Mouse (Mus musculus): ENCODE measurements around the gene Tspan15. TPM values are rescaled to one million over a fixed set of nuclear protein-coding genes. Genes with fewer than 3 reads are reported as not detected.

Tspan15 gene
- polyA plus RNA-seq, 1 experiment = 10.4 TPM

- Histone ChIP-seq H3K4me3 (ENCODE audit: low read depth, low read length) (no peak overlapping the region), H3K27ac (ENCODE audit: insufficient read depth, low read length) (no peak overlapping the region), H3K36me3 (ENCODE audit: control insufficient read depth, insufficient read depth, low read length, poor library complexity, severe bottlenecking) (no peaks in the 10 kb centered on the region), H3K4me1 (ENCODE audit: control insufficient read depth, insufficient read depth, low read length) (peaks cover 1% of the 10 kb centered on the region), H3K27me3 (ENCODE audit: control insufficient read depth, insufficient read depth, low read length, poor library complexity, severe bottlenecking) (no peaks in the 10 kb centered on the region), H3K9me3 (replicated peaks; ENCODE audit: control insufficient read depth, insufficient read depth, low read length, poor library complexity, severe bottlenecking) (peaks cover 5% of the 10 kb centered on the region; the same call in 1 of the 2 replicates), H3K9ac (ENCODE audit: low read depth, poor library complexity, severe bottlenecking) (no peak overlapping the region)
- no peak for TF ChIP-seq POLR2A (IDR thresholded peaks at IDR 0.05; ENCODE audit: insufficient read depth, low read length)
- no peak for TF ChIP-seq CTCF (IDR thresholded peaks at IDR 0.05; ENCODE audit: low read depth, low read length)
- no peak for TF ChIP-seq EP300 (IDR thresholded peaks at IDR 0.05; ENCODE audit: insufficient read depth, low read depth, low read length)
Measured at GRCm38 (mm10) chr10:62173941-62174448, 57.1 kb downstream of the Tspan15 start.

GRCm38 (mm10) chr10:62172841-62173553 is 58.1 kb downstream of the Tspan15 start:
- H3K27ac ChIP-seq (ENCODE audit: insufficient read depth, low read length) = no peak overlapping the region
- no peaks in the 10 kb centered on the region for H3K27me3 ChIP-seq (ENCODE audit: control insufficient read depth, insufficient read depth, low read length, poor library complexity, severe bottlenecking)
- TF ChIP-seq CTCF (IDR thresholded peaks at IDR 0.05; ENCODE audit: low read depth, low read length) = no peak
- no peak overlapping the region for H3K4me3 ChIP-seq (ENCODE audit: low read depth, low read length)
- H3K36me3 ChIP-seq (ENCODE audit: control insufficient read depth, insufficient read depth, low read length, poor library complexity, severe bottlenecking) = no peaks in the 10 kb centered on the region
- H3K4me1 ChIP-seq (ENCODE audit: control insufficient read depth, insufficient read depth, low read length) = peaks cover 1% of the 10 kb centered on the region
- H3K9ac ChIP-seq (ENCODE audit: low read depth, poor library complexity, severe bottlenecking) = no peak overlapping the region
- H3K9me3 ChIP-seq (replicated peaks; ENCODE audit: control insufficient read depth, insufficient read depth, low read length, poor library complexity, severe bottlenecking) = peaks cover 5% of the 10 kb centered on the region; the same call in 1 of the 2 replicates

GRCm38 (mm10) chr10:62162410-62162809 is 68.6 kb downstream of the Tspan15 start:
- Histone ChIP-seq H3K4me1 (ENCODE audit: control insufficient read depth, insufficient read depth, low read length) (no peaks in the 10 kb centered on the region), H3K36me3 (ENCODE audit: control insufficient read depth, insufficient read depth, low read length, poor library complexity, severe bottlenecking) (no peaks in the 10 kb centered on the region), H3K27ac (ENCODE audit: insufficient read depth, low read length) (no peak overlapping the region)

GRCm38 (mm10) chr10:62149929-62150328 is 81.1 kb downstream of the Tspan15 start:
- no peaks in the 10 kb centered on the region for H3K36me3 ChIP-seq (ENCODE audit: control insufficient read depth, insufficient read depth, low read length, poor library complexity, severe bottlenecking)
- no peaks in the 10 kb centered on the region for H3K4me1 ChIP-seq (ENCODE audit: control insufficient read depth, insufficient read depth, low read length)
- H3K27me3 ChIP-seq (ENCODE audit: control insufficient read depth, insufficient read depth, low read length, poor library complexity, severe bottlenecking) = no peaks in the 10 kb centered on the region
- no peak overlapping the region for H3K4me3 ChIP-seq (ENCODE audit: low read depth, low read length)
- H3K9me3 ChIP-seq (replicated peaks; ENCODE audit: control insufficient read depth, insufficient read depth, low read length, poor library complexity, severe bottlenecking) = no peaks in the 10 kb centered on the region
- 0 out of 2 replicates have a peak, but pooled peaks have one; percentile 51 for TF ChIP-seq EP300 (IDR thresholded peaks at IDR 0.05; ENCODE audit: insufficient read depth, low read depth, low read length)
- TF ChIP-seq CTCF (IDR thresholded peaks at IDR 0.05; ENCODE audit: low read depth, low read length) = no peak
- no peak for TF ChIP-seq POLR2A (IDR thresholded peaks at IDR 0.05; ENCODE audit: insufficient read depth, low read length)
- H3K9ac ChIP-seq (ENCODE audit: low read depth, poor library complexity, severe bottlenecking) = no peak overlapping the region
- no peak overlapping the region for H3K27ac ChIP-seq (ENCODE audit: insufficient read depth, low read length)

More at GRCm38 (mm10) chr10:62162410-62162809, 68.6 kb downstream of the Tspan15 start:
- TF ChIP-seq EP300 (IDR thresholded peaks at IDR 0.05; ENCODE audit: insufficient read depth, low read depth, low read length) (no peak), CTCF (IDR thresholded peaks at IDR 0.05; ENCODE audit: low read depth, low read length) (no peak), POLR2A (IDR thresholded peaks at IDR 0.05; ENCODE audit: insufficient read depth, low read length) (no peak)
- Histone ChIP-seq H3K9me3 (replicated peaks; ENCODE audit: control insufficient read depth, insufficient read depth, low read length, poor library complexity, severe bottlenecking) (no peaks in the 10 kb centered on the region), H3K27me3 (ENCODE audit: control insufficient read depth, insufficient read depth, low read length, poor library complexity, severe bottlenecking) (no peaks in the 10 kb centered on the region), H3K9ac (ENCODE audit: low read depth, poor library complexity, severe bottlenecking) (no peak overlapping the region), H3K4me3 (ENCODE audit: low read depth, low read length) (no peak overlapping the region)

- Histone ChIP-seq H3K4me3 (ENCODE audit: low read depth, low read length) (no peak overlapping the region), H3K27me3 (ENCODE audit: control insufficient read depth, insufficient read depth, low read length, poor library complexity, severe bottlenecking) (no peaks in the 10 kb centered on the region), H3K4me1 (ENCODE audit: control insufficient read depth, insufficient read depth, low read length) (peaks cover 3% of the 10 kb centered on the region), H3K36me3 (ENCODE audit: control insufficient read depth, insufficient read depth, low read length, poor library complexity, severe bottlenecking) (no peaks in the 10 kb centered on the region), H3K9ac (ENCODE audit: low read depth, poor library complexity, severe bottlenecking) (no peak overlapping the region), H3K9me3 (replicated peaks; ENCODE audit: control insufficient read depth, insufficient read depth, low read length, poor library complexity, severe bottlenecking) (no peaks in the 10 kb centered on the region), H3K27ac (ENCODE audit: insufficient read depth, low read length) (no peak overlapping the region)
- TF ChIP-seq EP300 (IDR thresholded peaks at IDR 0.05; ENCODE audit: insufficient read depth, low read depth, low read length) (no peak), POLR2A (IDR thresholded peaks at IDR 0.05; ENCODE audit: insufficient read depth, low read length) (no peak), CTCF (IDR thresholded peaks at IDR 0.05; ENCODE audit: low read depth, low read length) (no peak)
Measured at GRCm38 (mm10) chr10:62147466-62148248, 83.4 kb downstream of the Tspan15 start.

- no peaks in the 10 kb centered on the region for H3K9me3 ChIP-seq (replicated peaks; ENCODE audit: control insufficient read depth, insufficient read depth, low read length, poor library complexity, severe bottlenecking)
- H3K27ac ChIP-seq (ENCODE audit: insufficient read depth, low read length) = no peak overlapping the region
- H3K27me3 ChIP-seq (ENCODE audit: control insufficient read depth, insufficient read depth, low read length, poor library complexity, severe bottlenecking) = no peaks in the 10 kb centered on the region
- no peaks in the 10 kb centered on the region for H3K36me3 ChIP-seq (ENCODE audit: control insufficient read depth, insufficient read depth, low read length, poor library complexity, severe bottlenecking)
- peaks cover 3% of the 10 kb centered on the region for H3K4me1 ChIP-seq (ENCODE audit: control insufficient read depth, insufficient read depth, low read length)
- no peak overlapping the region for H3K9ac ChIP-seq (ENCODE audit: low read depth, poor library complexity, severe bottlenecking)
- no peak overlapping the region for H3K4me3 ChIP-seq (ENCODE audit: low read depth, low read length)
- TF ChIP-seq CTCF (IDR thresholded peaks at IDR 0.05; ENCODE audit: low read depth, low read length) (no peak), POLR2A (IDR thresholded peaks at IDR 0.05; ENCODE audit: insufficient read depth, low read length) (no peak), EP300 (IDR thresholded peaks at IDR 0.05; ENCODE audit: insufficient read depth, low read depth, low read length) (no peak)
Measured at GRCm38 (mm10) chr10:62145957-62146356, 85.1 kb downstream of the Tspan15 start.
